Mouse (Mus musculus): ENCODE measurements around the gene Sept7.
A peak's percentile ranks its signal among the peaks of the same experiment; 100 is the strongest.
"Not testable (repeated sequence)": the region's sequence is repeated elsewhere in the genome, so short reads cannot be mapped to it uniquely, and the experiment has no call there.

Sept7 gene

GRCm38 (mm10) chr9:25252283-25252726 is at the start of gene Sept7:
TSS of gene Sept7 (plus strand) at chr9:25252439.
- peak; percentile 99 for DNase-seq

GRCm38 (mm10) chr9:25208087-25208803 is 44.0 kb upstream of the Sept7 start:
- DNase-seq, result no peak

- DNase-seq, result no peak
Measured at GRCm38 (mm10) chr9:25212309-25213163, 39.7 kb upstream of the Sept7 start.

GRCm38 (mm10) chr9:25213164-25213557 is 39.1 kb upstream of the Sept7 start:
- no peak for DNase-seq

GRCm38 (mm10) chr9:25215411-25215810 is 36.8 kb upstream of the Sept7 start:
- DNase-seq, result no peak

- DNase-seq, result no peak
Measured at GRCm38 (mm10) chr9:25216210-25216609, 36.0 kb upstream of the Sept7 start.

- no peak for DNase-seq
Measured at GRCm38 (mm10) chr9:25218954-25219353, 33.3 kb upstream of the Sept7 start.

GRCm38 (mm10) chr9:25219882-25220281 is 32.4 kb upstream of the Sept7 start:
- DNase-seq, result no peak

- no peak for DNase-seq
Measured at GRCm38 (mm10) chr9:25224959-25225358, 27.3 kb upstream of the Sept7 start.

GRCm38 (mm10) chr9:25229740-25230139 is 22.5 kb upstream of the Sept7 start:
- no peak for DNase-seq

GRCm38 (mm10) chr9:25230213-25231039 is 21.8 kb upstream of the Sept7 start:
- DNase-seq, result no peak

- DNase-seq, result no peak
Measured at GRCm38 (mm10) chr9:25241065-25241464, 11.2 kb upstream of the Sept7 start.

GRCm38 (mm10) chr9:25241783-25242182 is 10.5 kb upstream of the Sept7 start:
- DNase-seq, result not testable (repeated sequence)

GRCm38 (mm10) chr9:25242266-25242665 is 10.0 kb upstream of the Sept7 start:
- DNase-seq, result no peak

GRCm38 (mm10) chr9:25243926-25244657 is 8.1 kb upstream of the Sept7 start:
- DNase-seq, result no peak

GRCm38 (mm10) chr9:25245125-25245524 is 7.1 kb upstream of the Sept7 start:
- DNase-seq, result no peak

- DNase-seq, result no peak
Measured at GRCm38 (mm10) chr9:25246508-25246907, 5.7 kb upstream of the Sept7 start.

- DNase-seq, result no peak
Measured at GRCm38 (mm10) chr9:25251174-25251573, 1.1 kb upstream of the Sept7 start.

- DNase-seq, result peak; percentile 90
Measured at GRCm38 (mm10) chr9:25251611-25252282, 492 bp upstream of the Sept7 start.

- peak; percentile 77 for DNase-seq
Measured at GRCm38 (mm10) chr9:25252759-25253477, 679 bp downstream of the Sept7 start.

GRCm38 (mm10) chr9:25253478-25253824 is 1.2 kb downstream of the Sept7 start:
- DNase-seq, result no peak

Data from lung, postnatal 14 days (tissue).